Mouse (Mus musculus) spleen, adult 2 months (tissue): ENCODE measurements around the gene Tmem167b.

Source experiments
- CTCF ChIP-seq: fragments of 200-500 bp; IDR thresholded peaks from 2 replicates; pipeline ENCODE4 v1.5.1; 2011; ENCODE audit warnings: mild to moderate bottlenecking, inconsistent platforms; ENCODE audit not compliant: insufficient read depth, insufficient read length, insufficient replicate concordance; ENCODE audit errors: extremely low read depth
- POLR2A ChIP-seq: fragments of 200-500 bp; IDR thresholded peaks from 2 replicates; pipeline ENCODE4 v1.6.1; 2011; ENCODE audit warnings: low read depth, low read length, inconsistent platforms

DNA sequence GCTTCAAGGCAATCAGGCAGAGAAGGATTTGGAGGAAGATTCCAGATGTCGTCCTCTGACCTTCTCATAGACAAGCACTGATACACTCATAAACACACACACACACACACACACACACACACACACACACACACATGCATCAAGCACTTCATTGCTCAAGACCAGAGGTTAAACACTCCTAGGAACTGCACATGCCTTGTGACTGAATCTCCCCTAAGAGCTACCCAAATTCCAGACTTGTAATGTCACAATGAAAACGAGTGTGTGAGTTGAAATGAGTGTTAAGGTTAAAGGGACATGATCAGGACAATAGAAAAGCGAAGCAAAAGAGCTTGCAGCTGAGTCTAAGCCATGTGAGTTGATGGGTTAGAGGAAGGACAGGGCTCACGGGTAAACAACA lies 44.0 kb downstream of the Tmem167b start:
- TF ChIP-seq POLR2A (no peak), CTCF (no peak)
